Mouse (Mus musculus): ENCODE measurements around the gene Numbl. TPM values are rescaled to one million over a fixed set of nuclear protein-coding genes. Genes with fewer than 3 reads are reported as not detected.

Gene Numbl
- polyA plus RNA-seq, 1 experiment: 10.7 TPM

DNA sequence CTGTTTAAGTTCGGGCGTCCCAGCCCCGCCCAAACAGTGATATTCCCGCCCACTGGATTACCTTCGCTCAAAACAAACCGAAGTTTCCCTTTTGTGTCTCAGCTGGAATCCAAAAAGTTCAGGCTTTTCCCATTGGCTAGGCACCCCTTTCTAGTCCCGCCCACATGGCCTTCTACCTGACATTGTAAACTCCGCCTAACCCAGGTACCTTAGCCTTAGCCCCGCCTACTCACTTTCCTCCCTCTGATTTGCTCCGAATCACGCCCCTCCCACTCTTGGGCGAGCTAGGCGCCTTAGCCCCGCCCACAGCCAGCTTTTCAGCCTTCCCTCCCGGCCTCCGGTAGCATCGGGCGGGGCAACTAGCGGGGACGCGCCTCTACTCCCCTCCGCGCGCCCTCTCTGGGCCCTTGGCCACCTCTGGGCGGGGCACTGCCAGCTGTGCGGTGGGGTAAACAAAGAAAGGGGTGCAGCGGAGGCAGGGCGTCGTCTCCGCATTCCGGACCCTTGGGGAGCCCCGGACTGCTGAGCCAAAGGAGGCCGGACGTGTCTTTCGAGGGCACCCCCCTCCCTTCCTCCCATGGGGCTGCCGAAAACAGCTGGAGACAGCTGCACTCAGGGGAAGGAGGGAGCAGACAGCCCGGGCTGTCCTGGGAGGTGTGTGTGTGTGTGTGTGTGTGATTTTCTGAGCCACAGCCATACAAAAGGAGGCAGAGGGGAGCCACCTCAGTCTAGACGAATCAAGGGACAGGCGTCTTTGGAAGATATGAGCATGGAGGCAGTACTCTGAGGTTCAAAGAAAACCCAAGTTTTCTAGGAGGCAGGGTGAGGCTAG is 72.7 kb downstream of the Numbl start:
- no peak for TF ChIP-seq CTCF (IDR thresholded peaks at IDR 0.05; ENCODE audit: borderline replicate concordance, control insufficient read depth, extremely low read depth, insufficient read depth, low read length, poor library complexity)
- TF ChIP-seq POLR2A (IDR thresholded peaks at IDR 0.05; ENCODE audit: control insufficient read depth, extremely low read depth, insufficient read depth, low read length, poor library complexity): no peak
- DNase-seq: peak; percentile 85
- no peak overlapping the region for H3K27ac ChIP-seq (ENCODE audit: control insufficient read depth, insufficient read depth, low read length)
- under 1% methylated on average over 39 of the region's 39 CpGs for WGBS
- H3K36me3 ChIP-seq (ENCODE audit: control insufficient read depth, insufficient read depth, low read length): no peaks in the 10 kb centered on the region
- peak overlapping the region; percentile 45 for H3K4me3 ChIP-seq (ENCODE audit: control insufficient read depth, insufficient read depth, low read length)
- H3K27me3 ChIP-seq (ENCODE audit: control insufficient read depth, insufficient read depth, low read length): peaks cover 29% of the 10 kb centered on the region
- H3K4me1 ChIP-seq (replicated peaks; ENCODE audit: control insufficient read depth, insufficient read depth, low read length): peaks cover 36% of the 10 kb centered on the region

- Histone ChIP-seq H3K36me3 (ENCODE audit: control insufficient read depth, insufficient read depth, low read length) (no peaks in the 10 kb centered on the region), H3K4me1 (replicated peaks; ENCODE audit: control insufficient read depth, insufficient read depth, low read length) (peaks cover 31% of the 10 kb centered on the region), H3K27me3 (ENCODE audit: control insufficient read depth, insufficient read depth, low read length) (peaks cover 34% of the 10 kb centered on the region), H3K4me3 (ENCODE audit: control insufficient read depth, insufficient read depth, low read length) (no peak overlapping the region), H3K27ac (ENCODE audit: control insufficient read depth, insufficient read depth, low read length) (no peak overlapping the region)
- 8% methylated on average over 8 of the region's 8 CpGs for whole genome bisulfite sequencing
- no peak for DNase-seq
- TF ChIP-seq CTCF (IDR thresholded peaks at IDR 0.05; ENCODE audit: borderline replicate concordance, control insufficient read depth, extremely low read depth, insufficient read depth, low read length, poor library complexity): no peak
- no peak for TF ChIP-seq POLR2A (IDR thresholded peaks at IDR 0.05; ENCODE audit: control insufficient read depth, extremely low read depth, insufficient read depth, low read length, poor library complexity)
Measured at GRCm38 (mm10) chr7:27331541-27331851, 73.3 kb downstream of the Numbl start.

Other genes starting within 250 kb of the Numbl start
- gene Cyp2a12, start 229.4 kb upstream of the Numbl start, polyA plus RNA-seq (2012; rRNA removed): 1.0 TPM in 1 of 2 replicates, not detected in the other
- 19.2 and 24.7 TPM in 2 replicates for gene Cyp2f2, start 138.5 kb upstream of the Numbl start, polyA plus RNA-seq (2012; rRNA removed)
- 0.11 TPM in 1 of 2 replicates, not detected in the other for gene Cyp2t4, start 104.7 kb upstream of the Numbl start, polyA plus RNA-seq (2012; rRNA removed)
- 116 and 125 TPM in 2 replicates for gene Egln2, start 91.6 kb upstream of the Numbl start, polyA plus RNA-seq (2012; rRNA removed)
- gene Rab4b, start 79.5 kb upstream of the Numbl start, polyA plus RNA-seq (2012; rRNA removed): 127 and 136 TPM in 2 replicates
- gene Gm21983, start 77.3 kb upstream of the Numbl start, polyA plus RNA-seq (2012; rRNA removed): 0.19 TPM in 1 of 2 replicates, not detected in the other
- 4.0 and 5.2 TPM in 2 replicates for gene Mia, start 77.3 kb upstream of the Numbl start, polyA plus RNA-seq (2012; rRNA removed)
- gene BC024978, start 62.7 kb upstream of the Numbl start, polyA plus RNA-seq (2012; rRNA removed): 20.4 and 20.9 TPM in 2 replicates
- 293 and 316 TPM in 2 replicates for gene Snrpa, start 62.2 kb upstream of the Numbl start, polyA plus RNA-seq (2012; rRNA removed)
- 12.2 and 12.4 TPM in 2 replicates for gene Itpkc, start 29.8 kb upstream of the Numbl start, polyA plus RNA-seq (2012; rRNA removed)
- 53.1 and 57.8 TPM in 2 replicates for gene Coq8b, start 25.4 kb upstream of the Numbl start, polyA plus RNA-seq (2012; rRNA removed)
- gene Ltbp4, start 79.3 kb downstream of the Numbl start, polyA plus RNA-seq (2012; rRNA removed): 48.3 and 77.5 TPM in 2 replicates
- 203 and 206 TPM in 2 replicates for gene Shkbp1, start 97.6 kb downstream of the Numbl start, polyA plus RNA-seq (2012; rRNA removed)
- gene Gm20479, start 99.0 kb downstream of the Numbl start, polyA plus RNA-seq (2012; rRNA removed): not detected in 2 replicates
- 0.13 TPM in 2 replicates for gene Sptbn4, start 189.3 kb downstream of the Numbl start, polyA plus RNA-seq (2012; rRNA removed)
- 40.9 and 50.8 TPM in 2 replicates for gene Blvrb, start 189.5 kb downstream of the Numbl start, polyA plus RNA-seq (2012; rRNA removed)
- 25.8 and 26.7 TPM in 2 replicates for gene Sertad3, start 215.3 kb downstream of the Numbl start, polyA plus RNA-seq (2012; rRNA removed)
- 44.9 and 46.4 TPM in 2 replicates for gene Sertad1, start 228.5 kb downstream of the Numbl start, polyA plus RNA-seq (2012; rRNA removed)
- gene Prx, start 240.9 kb downstream of the Numbl start, polyA plus RNA-seq (2012; rRNA removed): 2.0 and 2.4 TPM in 2 replicates

Data from thymus, adult 2 months (tissue).